Mouse (Mus musculus) adrenal gland, adult 8-10 months (tissue): ENCODE results near the gene Pde7b. TPM values are rescaled to one million over a fixed set of nuclear protein-coding genes. Genes with fewer than 3 reads are reported as not detected.

Experiments used
- DNase-seq: peaks from one replicate; pipeline ENCODE4 v3.0.0; 2022
- total RNA-seq, 4 experiments: library from RNA; stranded (reverse); gene quantifications; 2 replicates each; pipeline ENCODE4 v1.2.4; 2022

The Pde7b gene
- 10 to 100 TPM; 13.5 to 14.8 (median 14.5) TPM for total RNA-seq

DNA sequence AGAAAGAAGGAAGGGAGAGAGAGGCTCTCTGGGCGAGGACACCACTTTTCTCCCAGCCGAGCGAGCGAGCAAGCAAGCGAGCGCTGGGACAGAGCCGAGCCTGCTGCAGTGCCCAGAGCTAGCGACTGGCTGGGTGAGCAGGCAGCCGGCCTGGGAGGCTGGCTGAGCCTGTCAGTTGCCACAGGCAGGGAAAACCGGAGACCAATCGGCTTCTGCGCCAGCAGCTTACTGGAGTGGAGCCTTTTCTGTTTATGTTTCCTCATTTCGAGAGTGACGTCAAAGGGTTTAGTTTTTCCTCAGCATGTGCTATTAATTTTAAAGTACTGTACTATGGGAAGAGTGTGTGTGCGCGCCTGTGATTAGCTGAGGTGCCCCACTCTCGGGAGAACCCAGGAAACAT is at the start of gene Pde7b:
Pde7b (minus strand) TSS at position 173 of the 400 bp plus-strand sequence.
- peak; percentile 60 for DNase-seq

DNA sequence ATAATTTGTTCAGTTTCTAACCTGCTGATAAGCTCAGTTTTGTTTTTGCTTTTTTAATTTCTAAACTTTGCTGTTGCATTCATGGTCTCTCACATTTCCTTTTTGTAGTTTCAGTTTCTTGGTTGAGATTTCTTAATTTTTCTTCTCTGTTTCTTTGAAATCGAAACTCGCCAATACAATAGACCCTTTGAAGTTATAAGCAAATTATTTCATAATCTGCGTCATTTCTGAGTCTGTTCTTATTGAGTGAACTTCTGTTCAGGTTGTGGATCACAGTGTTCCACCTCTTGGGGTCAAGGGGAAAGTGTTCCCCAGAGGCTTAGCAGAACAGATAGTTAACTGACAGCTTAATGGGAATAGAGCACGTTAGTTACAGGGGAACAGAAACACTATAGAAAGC is 47.2 kb upstream of the Pde7b start:
- no peak for DNase-seq

DNA sequence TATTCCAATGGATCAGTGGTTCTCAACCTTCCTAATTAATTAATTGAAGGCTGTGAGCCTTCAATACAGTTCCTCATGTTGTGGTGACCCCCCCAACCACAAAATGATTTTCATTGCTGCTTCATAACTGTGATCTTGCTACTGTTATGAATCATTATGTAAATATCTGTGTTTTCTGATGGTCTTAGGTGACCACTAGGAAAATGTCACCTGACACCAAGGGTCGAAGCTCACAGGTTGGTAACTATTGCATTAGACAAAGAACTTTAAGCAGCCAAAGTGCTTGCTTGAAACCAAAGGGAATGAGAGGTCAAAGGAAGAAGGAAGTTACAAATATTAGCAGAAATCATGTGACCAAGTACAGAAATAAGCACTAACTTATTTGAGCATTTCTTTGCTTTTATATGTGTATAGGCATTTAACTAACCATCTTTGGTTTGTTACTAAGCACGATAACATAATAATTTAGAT is 45.6 kb upstream of the Pde7b start:
- DNase-seq: no peak

GRCm38 (mm10) chr10:20769557-20770417 is 44.9 kb upstream of the Pde7b start:
- DNase-seq: no peak

DNA sequence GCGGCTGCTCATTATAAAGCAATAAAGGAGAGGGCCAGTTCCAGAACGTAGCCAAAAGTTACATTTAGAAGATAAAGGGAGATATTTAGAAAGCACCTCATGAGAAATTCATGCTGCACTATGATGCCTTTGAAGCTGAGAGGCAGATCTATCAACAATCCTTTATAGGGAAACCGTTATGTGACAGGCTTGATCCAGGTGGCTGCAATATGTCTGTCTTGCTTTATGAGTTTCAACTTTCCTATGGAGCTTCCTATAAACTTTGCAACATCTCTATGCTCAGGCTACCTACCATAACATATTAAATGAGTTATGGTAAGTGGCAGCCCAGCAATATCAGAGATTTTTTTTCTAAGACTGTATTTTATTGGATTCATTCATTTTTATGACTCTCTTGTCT is 39.5 kb upstream of the Pde7b start:
- no peak for DNase-seq

DNA sequence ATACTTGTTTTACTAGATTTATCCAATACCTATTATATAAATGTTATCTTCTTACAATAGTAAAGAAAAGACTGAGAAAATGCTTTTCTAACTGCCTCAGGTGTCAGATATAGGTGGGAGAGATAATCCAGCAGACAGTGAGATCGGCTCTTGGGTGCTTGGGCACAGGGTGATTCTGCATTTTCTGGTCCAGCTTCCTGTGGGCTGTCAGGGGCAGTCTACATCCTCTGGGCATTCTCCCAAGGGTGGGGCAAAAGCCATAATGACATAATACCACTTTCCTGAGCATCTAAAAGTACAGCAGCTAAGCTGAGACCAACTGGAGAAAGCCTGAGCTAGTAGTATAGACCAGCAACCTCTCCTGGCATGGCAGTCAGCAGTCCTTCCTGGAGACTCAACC is 34.1 kb upstream of the Pde7b start:
- no peak for DNase-seq

DNA sequence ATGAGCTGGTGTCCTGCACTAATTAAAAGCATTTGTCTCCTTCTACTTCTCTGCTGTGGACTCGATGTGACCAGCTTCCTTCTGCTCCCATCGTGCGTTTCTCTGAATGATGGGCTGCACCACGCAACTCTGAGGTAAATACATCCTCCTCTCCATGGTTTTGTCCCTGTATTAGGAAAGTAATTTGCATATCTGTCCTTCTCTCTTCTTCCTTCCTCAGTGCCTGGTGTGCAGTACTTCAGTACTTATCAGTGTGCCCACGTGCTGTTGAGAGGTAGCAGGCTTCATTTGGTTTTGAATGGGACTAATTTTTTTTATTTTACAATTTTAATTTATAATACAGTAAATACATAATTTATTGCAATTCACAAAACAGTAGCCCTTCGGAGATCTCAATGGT is 33.4 kb upstream of the Pde7b start:
- DNase-seq: no peak

- DNase-seq: no peak
Measured at GRCm38 (mm10) chr10:20756219-20756618, 31.3 kb upstream of the Pde7b start.

- no peak for DNase-seq
Measured at GRCm38 (mm10) chr10:20752883-20753282, 28.0 kb upstream of the Pde7b start.

- DNase-seq: no peak
Measured at GRCm38 (mm10) chr10:20750642-20751251, 25.9 kb upstream of the Pde7b start.

GRCm38 (mm10) chr10:20748938-20749337 is 24.1 kb upstream of the Pde7b start:
- DNase-seq: no peak

GRCm38 (mm10) chr10:20747229-20747628 is 22.4 kb upstream of the Pde7b start:
- no peak for DNase-seq

GRCm38 (mm10) chr10:20739801-20740200 is 14.9 kb upstream of the Pde7b start:
- DNase-seq: no peak

DNA sequence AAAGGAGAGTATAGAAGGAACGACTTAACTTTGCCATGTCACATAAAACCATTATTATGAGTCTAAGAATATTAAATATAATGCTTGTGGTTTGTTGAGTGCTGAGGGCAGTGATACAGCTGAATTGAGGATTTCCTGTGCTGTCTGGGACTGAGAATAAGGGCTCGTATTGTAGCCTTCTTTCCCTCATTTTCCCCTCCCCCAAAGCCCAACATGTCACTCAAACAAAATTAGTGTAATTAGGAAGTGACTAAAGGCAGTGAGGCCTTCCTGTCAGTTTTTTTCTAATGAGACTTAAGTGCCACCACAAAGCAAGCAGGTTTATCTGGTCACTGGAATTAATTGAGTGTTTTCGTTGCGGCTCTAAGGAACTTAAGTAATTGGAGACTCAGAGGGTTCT is 12.3 kb upstream of the Pde7b start:
- no peak for DNase-seq

- no peak for DNase-seq
Measured at GRCm38 (mm10) chr10:20735775-20736449, 11.0 kb upstream of the Pde7b start.

GRCm38 (mm10) chr10:20733576-20733975 is 8.7 kb upstream of the Pde7b start:
- no peak for DNase-seq

DNA sequence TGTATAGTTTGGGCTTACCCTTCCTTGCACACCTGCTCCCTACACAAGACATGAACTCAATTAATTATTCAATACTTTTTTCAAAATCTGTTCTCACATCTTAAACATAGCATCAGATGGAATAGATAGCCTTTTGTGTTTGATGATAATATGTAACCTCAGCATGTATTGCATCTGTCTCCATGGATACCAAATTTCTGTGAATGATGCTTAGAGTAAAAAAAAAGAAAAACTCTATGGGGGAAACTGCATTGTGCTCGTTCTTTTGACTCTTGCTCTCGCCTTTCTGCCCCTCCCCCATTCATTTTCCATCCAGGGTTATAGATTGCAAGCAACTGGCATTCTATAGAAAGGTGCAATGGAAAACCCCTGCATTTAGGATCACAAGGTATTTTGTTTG is 7.3 kb upstream of the Pde7b start:
- DNase-seq: no peak

GRCm38 (mm10) chr10:20730034-20730433 is 5.2 kb upstream of the Pde7b start:
- DNase-seq: no peak

DNA sequence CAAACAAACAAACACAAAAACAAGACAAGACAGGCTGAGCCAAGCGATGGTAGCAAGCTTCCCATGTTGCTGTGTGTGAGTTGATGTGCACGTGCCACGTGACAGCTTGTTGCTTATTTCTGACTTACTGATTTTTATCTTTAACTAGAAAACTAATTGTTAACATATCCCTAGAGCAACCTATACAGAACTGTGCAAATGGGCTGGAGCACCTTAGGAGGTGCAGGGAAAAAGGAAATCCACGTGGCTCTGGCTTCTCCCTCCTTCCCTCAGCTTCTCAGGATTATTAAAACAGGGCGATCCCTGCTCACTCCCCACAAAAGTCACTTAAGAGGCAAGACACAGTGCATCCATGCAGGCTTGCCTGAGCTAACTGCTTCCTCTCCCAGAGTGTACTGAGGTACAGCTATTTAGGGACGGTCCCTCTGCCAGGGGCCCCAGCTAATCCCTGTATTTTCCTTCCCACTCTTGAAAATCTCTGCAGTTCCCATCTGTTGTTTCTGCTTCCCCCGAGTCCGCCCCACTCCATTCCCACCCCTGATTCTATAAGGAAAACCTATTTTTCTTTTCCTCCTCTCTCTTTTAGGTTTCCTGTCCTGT is 606 bp upstream of the Pde7b start:
- DNase-seq: no peak

DNA sequence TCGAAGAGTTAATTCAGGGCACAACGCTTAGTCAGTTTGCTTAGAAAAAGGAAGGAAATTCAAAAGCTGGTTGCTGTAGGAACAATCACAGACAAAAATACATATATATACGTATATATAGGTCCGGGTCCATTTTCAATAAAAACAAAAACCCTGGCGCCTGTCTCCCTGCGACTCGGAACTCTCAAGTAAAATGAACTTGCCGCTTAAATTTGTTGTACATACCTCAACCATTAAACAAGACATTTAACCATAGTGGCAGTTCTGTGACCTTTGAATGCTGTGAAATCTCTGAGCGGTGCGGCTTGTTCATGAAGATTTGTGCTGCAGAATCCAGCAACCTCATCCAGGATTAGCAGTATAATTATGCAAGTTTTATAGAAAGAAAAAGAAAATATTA is 427 bp downstream of the Pde7b start:
- no peak for DNase-seq

- DNase-seq: no peak
Measured at GRCm38 (mm10) chr10:20723962-20724361, 916 bp downstream of the Pde7b start.

DNA sequence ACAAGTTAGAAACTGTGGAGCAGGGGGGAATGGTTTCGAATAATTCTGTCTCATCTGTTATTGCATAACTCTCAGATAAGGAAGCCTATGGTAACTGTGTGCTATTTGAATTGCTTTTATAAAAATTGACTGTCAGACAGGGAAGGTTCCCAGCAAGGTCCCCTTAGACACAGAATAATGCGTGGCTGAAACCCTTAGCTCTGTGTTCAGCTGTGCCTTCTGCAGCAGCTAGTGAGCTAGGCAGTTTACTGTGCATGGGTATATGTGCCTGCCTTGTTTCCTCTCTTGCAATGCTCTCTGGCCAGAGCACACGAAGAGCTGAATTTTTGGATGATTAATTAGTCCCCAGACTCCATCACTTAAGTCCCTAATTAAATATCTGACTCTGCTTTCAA is 1.4 kb downstream of the Pde7b start:
- no peak for DNase-seq
